Mouse (Mus musculus) MEL (cell line): Measurements from ENCODE around the gene Dusp5. TPM values are rescaled to one million over a fixed set of nuclear protein-coding genes. Genes with fewer than 3 reads are reported as not detected.

Experiments used
- DNase-seq: peaks from one replicate; pipeline ENCODE4 v3.0.0; 2011; ENCODE audit warnings: low read depth, low spot score
- H3K27ac ChIP-seq: 2 replicates; pipeline ENCODE4 v1.5.1; 2012; ENCODE audit warnings: low read depth, mild to moderate bottlenecking, control low read depth, low read length, moderate library complexity; ENCODE audit not compliant: control insufficient read depth
- H3K27me3 ChIP-seq, 2 experiments: fragments of 150-350 bp in 1 of 2; sonication (generic) in 1 of 2; 2 replicates each; pipeline ENCODE4 v1.6.1; 2012; ENCODE audit warnings: low read length in 2 of 2, mild to moderate bottlenecking in 2 of 2, improper control_type of control experiment in 1 of 2, moderate library complexity in 1 of 2; ENCODE audit not compliant: insufficient read depth in 2 of 2, control insufficient read depth in 1 of 2
- H3K36me3 ChIP-seq, 2 experiments: 2 replicates each; pipeline ENCODE4 v1.6.1; 2012 to 2014; ENCODE audit warnings: low read length in 2 of 2, improper control_type of control experiment in 1 of 2, inconsistent platforms in 1 of 2, mild to moderate bottlenecking in 1 of 2; ENCODE audit not compliant: insufficient read depth in 2 of 2, control insufficient read depth in 1 of 2
- H3K4me1 ChIP-seq, 2 experiments: fragments of 150-350 bp in 1 of 2; sonication (generic) in 1 of 2; 2 replicates each; pipeline ENCODE4 v1.6.1; 2012; ENCODE audit warnings: low read length in 2 of 2, improper control_type of control experiment in 1 of 2, mild to moderate bottlenecking in 1 of 2; ENCODE audit not compliant: insufficient read depth in 2 of 2, control insufficient read depth in 1 of 2
- H3K4me3 ChIP-seq, 2 experiments: fragments of 150-350 bp in 1 of 2; sonication (generic) in 1 of 2; 2 replicates each; pipeline ENCODE4 v1.5.1; 2012; ENCODE audit warnings: low read depth in 2 of 2, low read length in 2 of 2, mild to moderate bottlenecking in 2 of 2, moderate library complexity in 2 of 2, control low read depth in 1 of 2, improper control_type of control experiment in 1 of 2; ENCODE audit not compliant: control insufficient read depth in 1 of 2, insufficient read depth in 1 of 2
- H3K79me2 ChIP-seq: 2 replicates; pipeline ENCODE4 v1.6.1; 2012; ENCODE audit warnings: mild to moderate bottlenecking, low read length, moderate library complexity; ENCODE audit not compliant: control insufficient read depth, poor library complexity, insufficient read depth
- H3K9ac ChIP-seq: 2 replicates; pipeline ENCODE4 v1.6.1; 2012; ENCODE audit warnings: low read depth, mild to moderate bottlenecking, control low read depth, low read length, moderate library complexity; ENCODE audit not compliant: control insufficient read depth, poor library complexity, severe bottlenecking
- H3K9me3 ChIP-seq: fragments of 150-350 bp; sonication (generic); replicated peaks from 2 replicates; pipeline ENCODE4 v1.6.1; 2012; ENCODE audit warnings: mild to moderate bottlenecking, low read length, improper control_type of control experiment, moderate library complexity; ENCODE audit not compliant: insufficient read depth
- EP300 ChIP-seq, 2 experiments: IDR thresholded peaks; 2 replicates each; pipeline ENCODE4 v1.6.1; 2011; ENCODE audit warnings: improper control_type of control experiment in 2 of 2, low read length in 2 of 2, low read depth in 1 of 2, mild to moderate bottlenecking in 1 of 2
- ETS1 ChIP-seq: IDR thresholded peaks from 2 replicates; pipeline ENCODE4 v1.6.1; 2012; ENCODE audit warnings: low read depth, mild to moderate bottlenecking, inconsistent platforms, low read length, improper control_type of control experiment, moderate library complexity
- HCFC1 ChIP-seq: IDR thresholded peaks from 2 replicates; pipeline ENCODE4 v1.6.1; 2012; ENCODE audit warnings: low read depth, mild to moderate bottlenecking, inconsistent platforms, low read length, improper control_type of control experiment, moderate library complexity
- MAZ ChIP-seq: IDR thresholded peaks from 2 replicates; pipeline ENCODE4 v1.6.1; 2012; ENCODE audit warnings: low read depth, mild to moderate bottlenecking, inconsistent platforms, low read length, improper control_type of control experiment
- TAL1 ChIP-seq: IDR thresholded peaks from 2 replicates; pipeline ENCODE4 v1.6.1; 2012; ENCODE audit warnings: mild to moderate bottlenecking, inconsistent platforms, low read length, moderate library complexity, mixed read lengths
- TBP ChIP-seq: IDR thresholded peaks from 2 replicates; pipeline ENCODE4 v1.8.0; 2011; ENCODE audit warnings: low read depth, low read length, improper control_type of control experiment
- UBTF ChIP-seq: IDR thresholded peaks from 2 replicates; pipeline ENCODE4 v1.6.1; 2012; ENCODE audit warnings: low read depth, mild to moderate bottlenecking, inconsistent platforms, low read length, improper control_type of control experiment, moderate library complexity, borderline replicate concordance; ENCODE audit not compliant: insufficient read depth
- USF1 ChIP-seq: IDR thresholded peaks from 2 replicates; pipeline ENCODE4 v1.6.1; 2014; ENCODE audit warnings: low read depth, mild to moderate bottlenecking, inconsistent platforms, low read length, improper control_type of control experiment, moderate library complexity
- ZKSCAN1 ChIP-seq: IDR thresholded peaks from 2 replicates; pipeline ENCODE4 v1.6.1; 2012; ENCODE audit warnings: low read depth, mild to moderate bottlenecking, inconsistent platforms, low read length, improper control_type of control experiment, moderate library complexity
- ZNF384 ChIP-seq: IDR thresholded peaks from 2 replicates; pipeline ENCODE4 v1.6.1; 2012; ENCODE audit warnings: low read depth, mild to moderate bottlenecking, inconsistent platforms, low read length, improper control_type of control experiment
- polyA plus RNA-seq, 2 experiments: library from polyadenylated mRNA; stranded (reverse) in 1 of 2; unstranded in 1 of 2; fragments of >175 nt in 1 of 2; fragments of >200 nt in 1 of 2; gene quantifications; 2 replicates each; pipeline versions ENCODE4 v1.2.1 to v1.2.4; 2012; ENCODE audit warnings: low replicate concordance in 2 of 2, low read depth in 1 of 2; ENCODE audit not compliant: insufficient read length in 2 of 2, insufficient read depth in 1 of 2, missing spikeins in 1 of 2
- total RNA-seq: library from RNA; depleted of rRNA; stranded (reverse); fragments of 300-350 nt; gene quantifications from 2 replicates; pipeline ENCODE4 v1.2.3, GENCODE M21; 2012

Gene Dusp5
- total and polyA plus RNA-seq, 3 experiments, result 7.6 to 13.8 TPM; not detected in 1

DNA sequence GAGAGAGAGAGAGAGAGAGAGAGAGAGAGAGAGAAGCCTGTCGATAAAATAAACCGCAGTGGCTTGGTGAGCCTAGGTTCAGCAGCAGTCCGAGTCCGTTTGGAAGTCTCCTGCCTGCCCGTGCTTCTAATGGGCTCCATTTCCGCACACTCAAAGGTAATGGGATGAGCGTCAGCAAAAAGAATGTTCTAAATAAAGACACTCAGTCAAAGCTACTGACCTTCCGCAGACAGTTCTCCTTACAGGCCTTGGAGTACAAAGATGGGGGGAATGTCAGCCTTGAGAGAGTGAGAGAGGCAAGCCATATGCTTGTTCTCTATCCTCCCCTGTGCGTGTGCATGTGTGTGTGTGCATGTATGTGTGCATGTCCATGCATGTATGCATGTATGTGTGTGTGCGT is 23.2 kb upstream of the Dusp5 start:
- Histone ChIP-seq H3K36me3 (no peaks in the 10 kb centered on the region), H3K4me1 (peaks cover 0 to 3% of the 10 kb centered on the region in 2 experiments; a peak in 1 of 4 replicates), H3K79me2 (no peaks in the 10 kb centered on the region), H3K9me3 (no peaks in the 10 kb centered on the region), H3K9ac (no peak overlapping the region), H3K27ac (no peak overlapping the region), H3K27me3 (no peaks in the 10 kb centered on the region; a peak in 1 of 4 replicates), H3K4me3 (no peak overlapping the region)
- DNase-seq, result no peak
- TF ChIP-seq ZKSCAN1, result no peak
- TF ChIP-seq, all 39 proteins: peak for 0

DNA sequence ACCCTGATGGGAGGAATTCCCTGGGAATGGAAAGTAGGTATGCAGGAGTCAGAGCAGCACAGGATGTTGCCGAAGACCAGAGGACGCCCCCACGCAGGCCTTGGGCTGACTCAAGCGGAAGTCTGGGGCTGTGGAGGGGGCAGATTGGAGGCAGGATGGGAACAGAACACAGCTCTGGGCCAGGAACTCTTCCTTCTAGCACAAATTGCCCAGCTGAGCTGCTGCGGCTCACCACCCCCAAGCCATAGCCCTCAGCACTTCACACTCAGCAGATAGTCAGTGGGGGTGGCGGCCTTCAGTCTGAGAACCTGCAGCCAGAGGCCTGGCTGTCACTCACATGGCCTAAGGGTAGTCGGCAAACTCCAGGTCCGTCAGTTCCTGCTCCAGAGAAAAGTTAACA is 21.4 kb upstream of the Dusp5 start:
- no peak for DNase-seq
- Histone ChIP-seq H3K9me3 (no peaks in the 10 kb centered on the region), H3K27me3 (no peaks in the 10 kb centered on the region; a peak in 1 of 4 replicates), H3K4me3 (no peak overlapping the region), H3K79me2 (no peaks in the 10 kb centered on the region), H3K36me3 (no peaks in the 10 kb centered on the region), H3K4me1 (peaks cover 0 to 8% of the 10 kb centered on the region in 2 experiments; a peak in 1 of 4 replicates), H3K27ac (no peak overlapping the region), H3K9ac (no peak overlapping the region)
- TF ChIP-seq ZKSCAN1 (no peak), HCFC1 (no peak), UBTF (no peak), TBP (no peak), EP300 (IDR thresholded peaks at IDR 0.05; ENCODE audit: low read depth in 1 of 2, low read length in 2 of 2) (no peak), TAL1 (no peak), USF1 (no peak), MAZ (no peak)

DNA sequence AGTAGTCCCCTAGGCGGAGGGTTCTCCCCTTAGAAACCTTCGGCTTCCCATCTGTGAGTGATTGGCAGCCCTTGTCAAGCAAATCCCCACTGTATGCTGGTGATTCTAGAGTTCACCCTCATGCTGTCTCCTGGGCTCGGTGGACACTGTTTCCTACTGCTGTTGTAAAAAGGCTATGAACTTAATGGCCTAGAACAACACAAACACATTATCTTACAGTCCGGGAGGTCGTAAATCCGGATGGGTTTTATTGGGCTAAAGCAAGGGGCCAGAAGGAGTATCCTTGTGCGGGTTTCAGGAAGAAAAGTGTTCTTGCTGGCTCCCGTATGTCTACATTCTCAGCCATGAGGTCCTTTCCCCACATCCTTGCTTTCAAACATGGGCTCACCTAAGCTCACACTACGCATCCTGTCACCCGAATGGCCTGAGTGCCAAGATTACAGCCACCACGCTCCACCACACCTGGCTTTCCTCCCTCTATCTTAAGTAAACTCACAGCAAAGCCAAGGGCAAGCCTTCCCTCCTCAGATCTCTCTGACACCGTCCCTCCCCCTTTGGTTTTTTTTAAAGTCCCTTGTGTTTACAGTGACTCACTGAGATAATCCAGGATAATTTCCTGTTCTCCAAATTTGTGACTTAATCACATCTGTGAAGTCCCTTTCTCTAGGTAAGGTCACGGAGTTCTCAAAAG is 17.5 kb upstream of the Dusp5 start:
- Histone ChIP-seq H3K36me3 (no peaks in the 10 kb centered on the region), H3K9ac (no peak overlapping the region), H3K27me3 (no peaks in the 10 kb centered on the region), H3K79me2 (no peaks in the 10 kb centered on the region), H3K4me3 (no peak overlapping the region), H3K4me1 (peaks cover 0 to 5% of the 10 kb centered on the region in 2 experiments; a peak in 1 of 4 replicates), H3K27ac (no peak overlapping the region), H3K9me3 (no peaks in the 10 kb centered on the region)
- TF ChIP-seq ZNF384, result 0 out of 2 replicates have a peak, but pooled peaks have one; percentile 17
- no peak for TF ChIP-seq ETS1
- no peak for DNase-seq
